Mouse (Mus musculus) limb, embryonic 14.5 days (tissue): Measurements from ENCODE around the gene Tigit. TPM values are rescaled to one million over a fixed set of nuclear protein-coding genes. Genes with fewer than 3 reads are reported as not detected.

Experiments
- ATAC-seq: fragments of 200-750 bp; cut with Nextera tagmentation; 2 replicates; pipeline ENCODE4 v1.8.0; 2017; ENCODE audit warnings: low read depth, moderate number of reproducible peaks, moderate TSS enrichment; ENCODE audit not compliant: low FRiP score
- DNase-seq: peaks from one replicate; pipeline ENCODE4 v3.0.0-alpha.2; 2015; ENCODE audit warnings: low spot score
- H3K27ac ChIP-seq: fragments of 300-500 bp; sonication (generic); replicated peaks from 2 replicates; pipeline ENCODE4 v1.5.1; 2014; ENCODE audit warnings: low read depth, mild to moderate bottlenecking, low read length, moderate library complexity, mixed read lengths
- H3K27me3 ChIP-seq: fragments of 300-500 bp; sonication (generic); 2 replicates; pipeline ENCODE4 v1.6.1; 2014; ENCODE audit warnings: low read length, mixed read lengths; ENCODE audit not compliant: control insufficient read depth, insufficient read depth
- H3K36me3 ChIP-seq: fragments of 300-500 bp; sonication (generic); 2 replicates; pipeline ENCODE4 v1.6.1; 2014; ENCODE audit warnings: mild to moderate bottlenecking, low read length, moderate library complexity, mixed read lengths; ENCODE audit not compliant: control insufficient read depth, insufficient read depth
- H3K4me1 ChIP-seq: fragments of 300-500 bp; sonication (generic); 2 replicates; pipeline ENCODE4 v1.6.1; 2014; ENCODE audit warnings: antibody characterized with exemption, low read length, mixed read lengths; ENCODE audit not compliant: control insufficient read depth, insufficient read depth
- H3K4me2 ChIP-seq: fragments of 300-500 bp; sonication (generic); replicated peaks from 2 replicates; pipeline ENCODE4 v1.6.1; 2014; ENCODE audit warnings: low read depth, mild to moderate bottlenecking, low read length, moderate library complexity; ENCODE audit not compliant: severe bottlenecking
- H3K4me3 ChIP-seq: fragments of 300-500 bp; sonication (generic); replicated peaks from 2 replicates; pipeline ENCODE4 v1.5.1; 2014; ENCODE audit warnings: low read length
- H3K9ac ChIP-seq: fragments of 300-500 bp; sonication (generic); 2 replicates; pipeline ENCODE4 v1.6.1; 2014; ENCODE audit warnings: mild to moderate bottlenecking, low read depth, low read length, moderate library complexity; ENCODE audit not compliant: severe bottlenecking
- H3K9me3 ChIP-seq: fragments of 300-500 bp; sonication (generic); 2 replicates; pipeline ENCODE4 v1.6.1; 2016; ENCODE audit warnings: low read length; ENCODE audit not compliant: control insufficient read depth
- POLR2A ChIP-seq: fragments of 200-500 bp; IDR thresholded peaks from 2 replicates; pipeline ENCODE4 v1.8.0; 2012; ENCODE audit warnings: inconsistent platforms, mild to moderate bottlenecking, moderate library complexity, borderline replicate concordance; ENCODE audit not compliant: insufficient read depth, insufficient read length; ENCODE audit errors: extremely low read depth
- WGBS: fragments of 180-500 bp; shearing (Covaris S2); extraction: QIAGEN DNeasy Blood & Tissue Kit; methylation state at CpG from one replicate; pipeline ENCODE4 v1.1.7; 2014; 5-methylcytosine and 5-hydroxymethylcytosine counted together
- polyA plus RNA-seq, 2 experiments: library from polyadenylated mRNA; depleted of rRNA in 1 of 2; stranded (reverse) in 1 of 2; unstranded in 1 of 2; fragments of >200 nt; fragmentation: Nextera tagmentation in 1 of 2; extraction: Ambion mirVana in 1 of 2; gene quantifications; 2 replicates each; pipeline versions ENCODE4 v1.2.1 to v1.2.3; 2012 to 2014

The Tigit gene
- polyA plus RNA-seq, 2 experiments = not detected

DNA sequence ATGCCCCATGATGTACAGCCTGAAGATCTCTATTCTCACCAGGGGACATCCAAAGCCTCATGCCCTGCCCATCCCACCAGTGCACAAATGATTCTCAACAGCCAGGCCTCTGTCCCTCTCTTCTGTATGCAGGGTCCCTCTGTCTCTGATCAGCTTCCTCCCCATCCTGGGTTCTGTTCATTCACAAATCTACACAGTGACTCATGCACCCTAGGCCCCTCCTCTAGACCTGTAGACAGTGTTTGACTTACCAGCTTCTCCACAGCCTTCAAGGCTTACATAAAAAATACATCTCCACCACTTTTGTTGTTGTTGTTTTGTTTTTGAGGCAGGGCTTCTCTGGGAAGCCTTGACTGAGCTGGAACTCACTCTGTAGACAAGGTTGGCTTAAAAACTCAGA is 915 bp upstream of the Tigit start:
- no peak for TF ChIP-seq POLR2A
- Histone ChIP-seq H3K4me3 (no peak overlapping the region), H3K9me3 (no peaks in the 10 kb centered on the region), H3K27ac (no peak overlapping the region), H3K9ac (no peak overlapping the region), H3K27me3 (no peaks in the 10 kb centered on the region), H3K4me1 (no peaks in the 10 kb centered on the region), H3K4me2 (no peak overlapping the region), H3K36me3 (no peaks in the 10 kb centered on the region)
- DNase-seq (no peak), ATAC-seq (no peak)

- no peak for TF ChIP-seq POLR2A
- Histone ChIP-seq H3K36me3 (no peaks in the 10 kb centered on the region), H3K27me3 (no peaks in the 10 kb centered on the region), H3K4me3 (no peak overlapping the region), H3K4me1 (no peaks in the 10 kb centered on the region), H3K9ac (no peak overlapping the region), H3K27ac (no peak overlapping the region), H3K9me3 (no peaks in the 10 kb centered on the region), H3K4me2 (no peak overlapping the region)
- DNase-seq (no peak), ATAC-seq (no peak)
- WGBS = 89% methylated on average over 10 of the region's 10 CpGs
These were observed 1.6 kb downstream of the Tigit start for GRCm38 (mm10) chr16:43662124-43663004.

- no peak for TF ChIP-seq POLR2A
- Histone ChIP-seq H3K4me3 (no peak overlapping the region), H3K4me2 (no peak overlapping the region), H3K36me3 (no peaks in the 10 kb centered on the region), H3K9me3 (no peaks in the 10 kb centered on the region), H3K27ac (no peak overlapping the region), H3K4me1 (no peaks in the 10 kb centered on the region), H3K9ac (no peak overlapping the region), H3K27me3 (no peaks in the 10 kb centered on the region)
- WGBS = 97% methylated on average over 5 of the region's 5 CpGs
- ATAC-seq (no peak), DNase-seq (no peak)
These were observed 2.4 kb downstream of the Tigit start for GRCm38 (mm10) chr16:43661576-43661975.

DNA sequence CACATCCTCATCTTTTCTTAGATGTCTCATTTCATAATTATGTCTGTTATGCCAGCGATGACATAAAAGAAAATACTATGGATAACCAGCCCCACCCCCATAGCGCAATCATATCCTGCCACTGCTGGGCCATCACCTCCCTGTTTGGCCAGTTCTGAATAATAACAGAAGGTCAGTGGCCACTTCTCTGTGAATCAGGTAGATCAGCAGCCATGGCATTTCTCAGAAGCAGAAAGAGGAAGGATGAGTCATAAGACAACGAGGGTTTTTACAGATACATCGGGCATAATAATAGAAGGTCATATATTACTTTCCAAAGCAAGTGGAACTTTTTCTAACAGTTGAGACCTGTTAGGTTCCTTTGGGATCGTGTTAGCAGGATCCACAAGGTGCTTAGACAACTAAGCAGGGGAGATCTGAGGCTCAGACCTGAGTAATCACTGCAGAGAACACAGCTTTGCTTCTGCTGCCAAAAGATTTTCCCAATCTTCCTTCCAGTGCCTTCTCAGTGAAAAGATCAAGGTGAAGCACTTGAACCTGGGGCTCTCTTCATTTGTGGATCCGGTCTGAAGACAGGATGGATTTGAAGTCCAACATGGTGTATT is 8.7 kb downstream of the Tigit start:
- Histone ChIP-seq H3K36me3 (no peaks in the 10 kb centered on the region), H3K9me3 (no peaks in the 10 kb centered on the region), H3K4me3 (no peak overlapping the region), H3K9ac (no peak overlapping the region), H3K27me3 (no peaks in the 10 kb centered on the region), H3K27ac (no peak overlapping the region), H3K4me1 (no peaks in the 10 kb centered on the region), H3K4me2 (no peak overlapping the region)
- no peak for ATAC-seq
- no peak for TF ChIP-seq POLR2A
- DNase-seq = no peak
- 86% methylated on average over 6 of the region's 6 CpGs for WGBS

- Histone ChIP-seq H3K4me2 (no peak overlapping the region), H3K9ac (no peak overlapping the region), H3K27me3 (no peaks in the 10 kb centered on the region), H3K9me3 (no peaks in the 10 kb centered on the region), H3K27ac (no peak overlapping the region), H3K4me1 (no peaks in the 10 kb centered on the region), H3K36me3 (no peaks in the 10 kb centered on the region), H3K4me3 (no peak overlapping the region)
- 83% methylated on average over 3 of the region's 3 CpGs for WGBS
- ATAC-seq (no peak), DNase-seq (no peak)
- TF ChIP-seq POLR2A = no peak
These were observed 9.7 kb downstream of the Tigit start for GRCm38 (mm10) chr16:43654269-43654668.
